Mouse (Mus musculus) cerebellum, adult 2 months (tissue): ENCODE measurements at regions not wholly inside any gene's neighbourhood (a gene's known extent, or its start where the extent isn't known, plus 50 kb on each side); places are given as distances from the start of the nearest gene placed in this dataset.

Source experiments
- CTCF ChIP-seq: fragments of 200-500 bp; IDR thresholded peaks from 2 replicates; pipeline ENCODE4 v1.5.1; 2011; ENCODE audit warnings: low read depth, mild to moderate bottlenecking, control low read depth, low read length, moderate library complexity, borderline replicate concordance; ENCODE audit not compliant: insufficient read depth
- POLR2A ChIP-seq: fragments of 200-500 bp; IDR thresholded peaks from 2 replicates; pipeline ENCODE4 v1.6.1; 2011; ENCODE audit warnings: low read length, control low read depth, borderline replicate concordance; ENCODE audit not compliant: insufficient read depth

- TF ChIP-seq CTCF, result no peak
- TF ChIP-seq POLR2A, result no peak
Observed at GRCm38 (mm10) chr3:140738654-140739369, 473.3 kb downstream of the Pdha2 start.
